Comparison of ENCODE assay signal across 8 mouse cellular contexts in genomic region chr5:34288154-34288716, GRCm38 (mm10). TPM values are rescaled to one million over a fixed set of nuclear protein-coding genes. Genes with fewer than 3 reads are reported as not detected.
DNase-seq lines count a peak whose midpoint lies in the region; ATAC-seq lines count a peak whose summit lies in the region.

Gene Zfyve28, minus strand, starts transcription at chr5:34288449.
Gene Cfap99, plus strand, starts transcription at chr5:34288600.

- H3K4me3 ChIP-seq in limb, embryonic 10.5 days: peak within 1 kb of the TSS; percentile 72
- peak within 1 kb of the TSS; percentile 74 for H3K4me3 ChIP-seq in midbrain, embryonic 13.5 days (replicated peaks)

- WGBS in limb, embryonic 10.5 days: under 1% methylated on average over 83 of the region's 83 CpGs
- under 1% methylated on average over 82 of the region's 83 CpGs for WGBS in midbrain, embryonic 13.5 days

- 0 out of 2 replicates have a peak within 1 kb of the TSS, but pooled peaks have one; percentile 56 for H3K27ac ChIP-seq in limb, embryonic 10.5 days
- H3K27ac ChIP-seq in midbrain, embryonic 13.5 days: no peak within 1 kb of the TSS

- H3K4me2 ChIP-seq in midbrain, embryonic 13.5 days (replicated peaks): peak within 1 kb of the TSS; percentile 90

- H3K27me3 ChIP-seq in limb, embryonic 10.5 days (ENCODE audit: low read depth, poor library complexity, severe bottlenecking): peaks cover 92% of the 10 kb centered on the region
- H3K27me3 ChIP-seq in midbrain, embryonic 13.5 days: peaks cover 51% of the 10 kb centered on the region

- peak within 1 kb of the TSS; percentile 79 for H3K9ac ChIP-seq in midbrain, embryonic 13.5 days (replicated peaks)

- H3K9me3 ChIP-seq in limb, embryonic 10.5 days (replicated peaks): no peaks in the 10 kb centered on the region
- no peaks in the 10 kb centered on the region for H3K9me3 ChIP-seq in midbrain, embryonic 13.5 days

- DNase-seq in adrenal gland, postnatal 10 days: peak; percentile 78
- DNase-seq in embryo, embryonic 11.5 days (ENCODE audit: low read depth, low spot score): peak; percentile 85
- peak; percentile 56 for DNase-seq in kidney, adult 18-20 months
- peak; percentile 86 for DNase-seq in limb, embryonic 10.5 days (ENCODE audit: low spot score)
- DNase-seq in spleen, postnatal 10 days (ENCODE audit: low spot score in 2 of 2): peak; percentile 10 to 51

- peak; percentile 60 for ATAC-seq in granulocyte monocyte progenitor cell, adult 5-6 weeks (replicated peaks; ENCODE audit: poor library complexity, severe bottlenecking)
- peak; percentile 99 for ATAC-seq in midbrain, embryonic 13.5 days
- ATAC-seq in activated CD4-positive, CD25-positive, alpha-beta regulatory T cell, adult 4 months: no peak

- peaks cover 31% of the 10 kb centered on the region for H3K4me1 ChIP-seq in limb, embryonic 10.5 days
- H3K4me1 ChIP-seq in midbrain, embryonic 13.5 days (replicated peaks): peaks cover 22% of the 10 kb centered on the region

- H3K36me3 ChIP-seq in limb, embryonic 10.5 days: no peaks in the 10 kb centered on the region
- no peaks in the 10 kb centered on the region for H3K36me3 ChIP-seq in midbrain, embryonic 13.5 days

RNA-seq across cellular contexts. Expression of gene Zfyve28, which starts in this region (rescaled TPM):
- total RNA-seq in adrenal gland, postnatal 10 days (2021): 1 to 10 TPM; 1.2 to 1.8 TPM
- total RNA-seq in granulocyte monocyte progenitor cell, adult 5-6 weeks (2014; fragmentation: Nextera tagmentation): not detected in 2 replicates
- total RNA-seq in granulocyte monocyte progenitor cell, adult 5-6 weeks (2017): not detected in 2 replicates
- 0.62 and 0.76 TPM in 2 replicates for polyA plus RNA-seq in limb, embryonic 10.5 days (2016; fragmentation: Nextera tagmentation; extraction: Ambion mirVana)
- polyA plus RNA-seq in midbrain, embryonic 13.5 days (2015; fragmentation: Nextera tagmentation; extraction: Ambion mirVana): 3.7 and 3.8 TPM in 2 replicates
- polyA plus RNA-seq in activated CD4-positive, CD25-positive, alpha-beta regulatory T cell, adult 4 months (2017; shearing (Covaris generic)): 1 to 10 TPM; 3.4 TPM

RNA-seq across cellular contexts. Expression of gene Cfap99, which starts in this region (rescaled TPM):
- total RNA-seq in adrenal gland, postnatal 10 days (2021): not detected
- not detected in 2 replicates for total RNA-seq in granulocyte monocyte progenitor cell, adult 5-6 weeks (2014; fragmentation: Nextera tagmentation)
- total RNA-seq in granulocyte monocyte progenitor cell, adult 5-6 weeks (2017): not detected in 2 replicates
- polyA plus RNA-seq in limb, embryonic 10.5 days (2016; fragmentation: Nextera tagmentation; extraction: Ambion mirVana): not detected in 2 replicates
- not detected in 2 replicates for polyA plus RNA-seq in midbrain, embryonic 13.5 days (2015; fragmentation: Nextera tagmentation; extraction: Ambion mirVana)
- not detected for polyA plus RNA-seq in activated CD4-positive, CD25-positive, alpha-beta regulatory T cell, adult 4 months (2017; shearing (Covaris generic))

Comparison
In these comparisons a context has a peak if more than half of its experiments do, and no peak if none do; other contexts are left out.
1. Peak in ATAC-seq in granulocyte monocyte progenitor cell, adult 5-6 weeks; RNA of the genes that start here not detected or under 1 TPM.
2. Peak in DNase-seq, H3K4me3 ChIP-seq and H3K27ac ChIP-seq in limb, embryonic 10.5 days; RNA of the genes that start here not detected or under 1 TPM.
3. DNase-seq: peak in every context shown above with its lines; median percentile 86 in limb, embryonic 10.5 days; 85 in embryo, embryonic 11.5 days; 78 in adrenal gland, postnatal 10 days; 56 in kidney, adult 18-20 months; 30 in spleen, postnatal 10 days.